Mouse (Mus musculus): Measurements from ENCODE around the gene Lrrc14b. TPM values are rescaled to one million over a fixed set of nuclear protein-coding genes. Genes with fewer than 3 reads are reported as not detected.

The Lrrc14b gene
- total and polyA plus RNA-seq, 3 experiments = 0.17 TPM; not detected in 2

- H3K36me3 ChIP-seq (replicated peaks in 1 of 2; ENCODE audit: control insufficient read depth in 1 of 2, insufficient read depth in 1 of 2, low read length in 1 of 2) = peaks cover 18 to 50% of the 10 kb centered on the region in 2 experiments
- DNase-seq (ENCODE audit: extremely low read depth) = no peak
- TF ChIP-seq KAT2A (IDR thresholded peaks at IDR 0.05; ENCODE audit: insufficient replicate concordance, low read length) (no peak), MAX (IDR thresholded peaks at IDR 0.05; ENCODE audit: low read length) (no peak), ZKSCAN1 (IDR thresholded peaks at IDR 0.05; ENCODE audit: borderline replicate concordance, low read depth, low read length) (no peak), CHD1 (IDR thresholded peaks at IDR 0.05; ENCODE audit: low read depth, low read length) (no peak), ZMIZ1 (IDR thresholded peaks at IDR 0.05; ENCODE audit: low read depth, low read length) (no peak), MAFK (IDR thresholded peaks at IDR 0.05; ENCODE audit: insufficient replicate concordance, low read length) (no peak), JUND (conservative IDR thresholded peaks at IDR 0.05; ENCODE audit: low read depth, low read length) (no peak), EP300 (IDR thresholded peaks at IDR 0.05; ENCODE audit: low read length) (no peak), ETS1 (conservative IDR thresholded peaks at IDR 0.05; ENCODE audit: low read depth, low read length) (no peak), PAX5 (IDR thresholded peaks at IDR 0.05; ENCODE audit: low read length) (no peak)
- H3K4me2 ChIP-seq (ENCODE audit: insufficient read depth, low read depth, poor library complexity, severe bottlenecking) = peak overlapping the region; percentile 73
- H3K9me3 ChIP-seq (replicated peaks; ENCODE audit: low read length) = no peaks in the 10 kb centered on the region
- dilution Hi-C loops (cut with MboI; ENCODE audit: extremely low pct_ligation_motif_present, extremely low pct_unique_long_range_greater_than_20kb, low sequenced_read_pairs) = no loop called here
- H3K9ac ChIP-seq (ENCODE audit: insufficient read depth, low read depth) = peak overlapping the region; percentile 73
- H3K4me1 ChIP-seq (ENCODE audit: control insufficient read depth in 1 of 2, insufficient read depth in 2 of 2) = peaks cover 0 to 25% of the 10 kb centered on the region in 2 experiments; a peak in 2 of 4 replicates
- peak overlapping the region; percentile 84 to 97 (median 90) for H3K4me3 ChIP-seq (replicated peaks in 1 of 3; ENCODE audit: low read depth in 2 of 3, low read length in 2 of 3, poor library complexity in 1 of 3)
- H3K27ac ChIP-seq (ENCODE audit: insufficient read depth, low read depth) = 0 out of 2 replicates have a peak overlapping the region, but pooled peaks have one; percentile 3
- no peaks in the 10 kb centered on the region for H3K27me3 ChIP-seq (replicated peaks)
- H3K79me2 ChIP-seq (replicated peaks; ENCODE audit: control insufficient read depth, extremely low read depth, insufficient read depth, poor library complexity, severe bottlenecking) = peaks cover 25% of the 10 kb centered on the region
- in situ Hi-C loops (cut with MboI; ENCODE audit: low pct_ligation_motif_present, low pct_unique_long_range_greater_than_20kb, low sequenced_read_pairs) = no loop called here
Measured at GRCm38 (mm10) chr13:74316386-74316785, 47.4 kb downstream of the Lrrc14b start.

- no peak overlapping the region for H3K27ac ChIP-seq (ENCODE audit: insufficient read depth, low read depth)
- H3K9ac ChIP-seq (ENCODE audit: insufficient read depth, low read depth) = no peak overlapping the region
- dilution Hi-C loops (cut with MboI; ENCODE audit: extremely low pct_ligation_motif_present, extremely low pct_unique_long_range_greater_than_20kb, low sequenced_read_pairs) = no loop called here
- H3K9me3 ChIP-seq (replicated peaks; ENCODE audit: low read length) = no peaks in the 10 kb centered on the region
- H3K27me3 ChIP-seq (replicated peaks) = no peaks in the 10 kb centered on the region
- no peak for DNase-seq (ENCODE audit: extremely low read depth)
- H3K36me3 ChIP-seq (replicated peaks in 1 of 2; ENCODE audit: control insufficient read depth in 1 of 2, insufficient read depth in 1 of 2, low read length in 1 of 2) = peaks cover 23 to 53% of the 10 kb centered on the region in 2 experiments
- peaks cover 25% of the 10 kb centered on the region for H3K79me2 ChIP-seq (replicated peaks; ENCODE audit: control insufficient read depth, extremely low read depth, insufficient read depth, poor library complexity, severe bottlenecking)
- in situ Hi-C loops (cut with MboI; ENCODE audit: low pct_ligation_motif_present, low pct_unique_long_range_greater_than_20kb, low sequenced_read_pairs) = no loop called here
- H3K4me3 ChIP-seq (replicated peaks in 1 of 3; ENCODE audit: low read depth in 2 of 3, low read length in 2 of 3, poor library complexity in 1 of 3) = no peak overlapping the region
- peaks cover 0 to 25% of the 10 kb centered on the region in 2 experiments; a peak in 2 of 4 replicates for H3K4me1 ChIP-seq (ENCODE audit: control insufficient read depth in 1 of 2, insufficient read depth in 2 of 2)
- TF ChIP-seq CHD1 (IDR thresholded peaks at IDR 0.05; ENCODE audit: low read depth, low read length) (no peak), USF2 (conservative IDR thresholded peaks at IDR 0.05; ENCODE audit: low read depth, low read length) (no peak), POLR2A (IDR thresholded peaks at IDR 0.05; ENCODE audit: low read depth, low read length) (no peak), HCFC1 (IDR thresholded peaks at IDR 0.05; ENCODE audit: low read depth, low read length) (no peak), SIN3A (IDR thresholded peaks at IDR 0.05; ENCODE audit: low read length) (no peak), RCOR1 (conservative IDR thresholded peaks at IDR 0.05; ENCODE audit: low read depth, low read length) (no peak), E2F4 (IDR thresholded peaks at IDR 0.05; ENCODE audit: insufficient replicate concordance, low read depth, low read length) (no peak), POLR2AphosphoS2 (IDR thresholded peaks at IDR 0.05; ENCODE audit: low read depth, low read length) (no peak), ZC3H11A (IDR thresholded peaks at IDR 0.05; ENCODE audit: low read depth, low read length) (no peak), NELFE (IDR thresholded peaks at IDR 0.05; ENCODE audit: low read depth, low read length) (no peak), TBP (conservative IDR thresholded peaks at IDR 0.05; ENCODE audit: low read depth, low read length) (no peak)
- no peak overlapping the region; the same call in 1 of the 2 replicates for H3K4me2 ChIP-seq (ENCODE audit: insufficient read depth, low read depth, poor library complexity, severe bottlenecking)
Measured at GRCm38 (mm10) chr13:74314616-74315015, 49.2 kb downstream of the Lrrc14b start.

Other genes with a start within 250 kb of the Lrrc14b start
- gene Slc9a3, start 242.5 kb downstream of the Lrrc14b start, total RNA-seq (2012; rRNA removed) = not detected in 2 replicates
- not detected in 2 replicates for gene Slc9a3, start 242.5 kb downstream of the Lrrc14b start, total RNA-seq (2014; rRNA removed)
- gene Slc9a3, start 242.5 kb downstream of the Lrrc14b start, polyA plus RNA-seq (2012; ENCODE audit: insufficient read length, low read depth) = not detected in 2 replicates
- gene Exoc3, start 155.3 kb downstream of the Lrrc14b start, total RNA-seq (2012; rRNA removed) = 23.3 and 27.7 TPM in 2 replicates
- 26.5 and 27.3 TPM in 2 replicates for gene Exoc3, start 155.3 kb downstream of the Lrrc14b start, total RNA-seq (2014; rRNA removed)
- gene Exoc3, start 155.3 kb downstream of the Lrrc14b start, polyA plus RNA-seq (2012; ENCODE audit: insufficient read length, low read depth) = 28.9 and 40.1 TPM in 2 replicates
- gene Ahrr, start 71.7 kb downstream of the Lrrc14b start, total RNA-seq (2012; rRNA removed) = 0.84 and 1.0 TPM in 2 replicates
- gene Ahrr, start 71.7 kb downstream of the Lrrc14b start, total RNA-seq (2014; rRNA removed) = 1.0 and 1.2 TPM in 2 replicates
- gene Ahrr, start 71.7 kb downstream of the Lrrc14b start, polyA plus RNA-seq (2012; ENCODE audit: insufficient read length, low read depth) = 0.90 and 1.0 TPM in 2 replicates
- gene Pdcd6, start 46.4 kb downstream of the Lrrc14b start, total RNA-seq (2012; rRNA removed) = 124 and 134 TPM in 2 replicates
- 213 and 246 TPM in 2 replicates for gene Pdcd6, start 46.4 kb downstream of the Lrrc14b start, total RNA-seq (2014; rRNA removed)
- 136 and 139 TPM in 2 replicates for gene Pdcd6, start 46.4 kb downstream of the Lrrc14b start, polyA plus RNA-seq (2012; ENCODE audit: insufficient read length, low read depth)
- 161 and 165 TPM in 2 replicates for gene Sdha, start 13.7 kb downstream of the Lrrc14b start, total RNA-seq (2012; rRNA removed)
- 107 and 120 TPM in 2 replicates for gene Sdha, start 13.7 kb downstream of the Lrrc14b start, total RNA-seq (2014; rRNA removed)
- 249 and 255 TPM in 2 replicates for gene Sdha, start 13.7 kb downstream of the Lrrc14b start, polyA plus RNA-seq (2012; ENCODE audit: insufficient read length, low read depth)
- 40.8 and 53.8 TPM in 2 replicates for gene Ccdc127, start 13.7 kb downstream of the Lrrc14b start, total RNA-seq (2012; rRNA removed)
- 45.3 and 51.8 TPM in 2 replicates for gene Ccdc127, start 13.7 kb downstream of the Lrrc14b start, total RNA-seq (2014; rRNA removed)
- 57.4 and 57.5 TPM in 2 replicates for gene Ccdc127, start 13.7 kb downstream of the Lrrc14b start, polyA plus RNA-seq (2012; ENCODE audit: insufficient read length, low read depth)
- gene Zfp72, start 26.8 kb upstream of the Lrrc14b start, total RNA-seq (2012; rRNA removed) = 0.85 and 1.2 TPM in 2 replicates
- 6.9 and 8.5 TPM in 2 replicates for gene Zfp72, start 26.8 kb upstream of the Lrrc14b start, total RNA-seq (2014; rRNA removed)
- 2.4 and 3.0 TPM in 2 replicates for gene Zfp72, start 26.8 kb upstream of the Lrrc14b start, polyA plus RNA-seq (2012; ENCODE audit: insufficient read length, low read depth)
- gene Ftl1-ps1, start 35.7 kb upstream of the Lrrc14b start, total RNA-seq (2012; rRNA removed) = 947 and 1,147 TPM in 2 replicates
- gene Ftl1-ps1, start 35.7 kb upstream of the Lrrc14b start, total RNA-seq (2014; rRNA removed) = 1,091 and 1,319 TPM in 2 replicates
- gene Ftl1-ps1, start 35.7 kb upstream of the Lrrc14b start, polyA plus RNA-seq (2012; ENCODE audit: insufficient read length, low read depth) = 2,498 and 2,868 TPM in 2 replicates
- 7.4 and 9.0 TPM in 2 replicates for gene Zfp825, start 130.0 kb upstream of the Lrrc14b start, total RNA-seq (2012; rRNA removed)
- gene Zfp825, start 130.0 kb upstream of the Lrrc14b start, total RNA-seq (2014; rRNA removed) = 22.5 and 30.6 TPM in 2 replicates
- 10.3 and 10.9 TPM in 2 replicates for gene Zfp825, start 130.0 kb upstream of the Lrrc14b start, polyA plus RNA-seq (2012; ENCODE audit: insufficient read length, low read depth)

Measured in CH12.LX (cell line).